Mouse (Mus musculus) heart, postnatal 36 days (tissue): ENCODE results near the gene Ror2. TPM values are rescaled to one million over a fixed set of nuclear protein-coding genes. Genes with fewer than 3 reads are reported as not detected.

Experiments
- DNase-seq, 2 experiments: peaks; one replicate each; pipeline ENCODE4 v3.0.0; 2021 to 2022
- intact Hi-C: fragments of 180-260 bp; cut with DNase I; formaldehyde crosslinking; loops from one replicate; pipeline ENCODE4 v1.15.1; 2025
- total RNA-seq, 2 experiments: library from RNA; stranded (reverse); gene quantifications; 2 replicates each; pipeline ENCODE4 v1.2.3; 2021

Ror2 gene
- total RNA-seq, 2 experiments from 2014 or later, result 1.3 to 1.9 TPM

- DNase-seq, result no peak
- intact Hi-C loops, result no loop called here
Measured at GRCm38 (mm10) chr13:53145511-53145910, 140.4 kb downstream of the Ror2 start.

DNA sequence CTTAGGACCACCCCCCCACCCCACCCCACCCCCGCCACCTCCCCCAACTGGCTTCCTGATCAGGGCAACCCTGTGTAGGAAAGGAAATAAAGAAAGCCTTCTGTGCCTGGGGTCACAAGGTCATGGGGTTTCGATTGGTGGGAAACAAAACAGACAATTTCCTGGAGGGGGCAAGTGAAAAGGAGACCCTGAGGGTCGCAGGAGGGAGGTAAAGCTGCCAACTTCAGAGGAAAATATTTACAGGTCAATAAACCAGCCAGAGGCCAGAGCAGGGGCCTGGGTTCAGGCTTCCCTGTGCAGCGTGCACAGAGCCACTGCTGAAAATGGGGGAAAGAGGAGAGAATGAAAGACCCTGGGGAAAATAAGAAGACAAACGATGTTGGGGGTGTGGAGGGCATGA is 142.8 kb downstream of the Ror2 start:
- DNase-seq, result no peak
- intact Hi-C loops, result no loop called here

DNA sequence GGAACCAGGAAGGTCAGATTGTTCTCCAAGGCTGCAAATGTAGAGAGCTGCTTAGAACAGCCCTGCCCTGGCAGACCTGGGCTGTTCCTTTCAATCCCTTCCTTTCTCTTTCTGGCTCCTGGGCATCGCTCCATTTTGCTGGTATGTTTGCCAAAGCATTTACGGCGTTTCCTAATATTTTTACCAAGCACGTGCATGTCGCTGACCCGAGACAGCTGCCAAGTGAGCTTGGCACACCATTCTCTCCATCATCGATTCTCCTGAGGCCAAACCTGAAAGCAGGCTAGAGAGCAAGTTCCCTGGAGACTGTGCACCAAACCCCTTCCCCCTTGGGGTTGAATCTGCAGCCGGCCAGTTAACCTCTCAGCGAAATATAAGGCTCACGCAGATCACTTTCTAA is 143.7 kb downstream of the Ror2 start:
- DNase-seq, result no peak
- intact Hi-C loops, result no loop called here

DNA sequence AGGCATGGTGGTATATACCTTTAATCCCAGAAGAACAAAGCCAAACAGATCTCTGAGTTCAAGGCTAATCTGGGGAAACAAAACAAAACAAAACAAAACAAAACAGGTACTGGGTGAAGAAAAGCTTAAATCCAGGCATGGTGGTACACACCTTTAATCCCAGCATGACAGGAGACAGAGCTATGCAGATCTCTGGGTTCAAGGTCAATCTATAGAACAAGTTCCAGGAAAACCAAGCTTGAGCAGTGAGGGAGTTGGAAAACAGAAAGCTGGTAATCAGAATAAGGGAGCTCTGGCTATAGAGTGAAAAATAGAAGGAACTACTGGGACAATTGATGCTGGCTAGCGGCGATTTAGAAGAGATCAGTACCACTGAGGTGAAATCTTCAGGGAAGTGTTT is 145.6 kb downstream of the Ror2 start:
- intact Hi-C loops, result no loop called here
- no peak for DNase-seq

GRCm38 (mm10) chr13:53130567-53130966 is 155.4 kb downstream of the Ror2 start:
- intact Hi-C loops, result no loop called here
- no peak for DNase-seq

DNA sequence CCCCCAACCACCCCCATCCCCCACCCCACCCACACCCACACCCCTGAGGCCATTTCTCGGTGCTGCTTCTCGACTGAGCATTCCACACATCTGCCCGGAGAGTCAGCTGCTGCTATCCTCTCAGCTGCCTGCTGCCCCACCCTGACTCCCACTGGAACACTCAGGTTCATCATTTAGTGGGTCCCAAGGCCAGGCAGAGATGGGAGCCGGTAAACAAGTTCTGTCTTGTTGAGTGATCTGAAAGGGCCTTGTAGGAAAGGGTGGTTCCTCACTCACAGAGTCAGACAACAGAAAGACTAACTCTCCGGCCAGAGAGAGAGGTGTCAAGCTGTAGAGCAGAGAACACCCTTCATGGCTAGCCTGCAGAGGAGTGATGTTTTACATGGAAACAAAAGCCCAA is 155.9 kb downstream of the Ror2 start:
- intact Hi-C loops, result no loop called here
- DNase-seq, result no peak

DNA sequence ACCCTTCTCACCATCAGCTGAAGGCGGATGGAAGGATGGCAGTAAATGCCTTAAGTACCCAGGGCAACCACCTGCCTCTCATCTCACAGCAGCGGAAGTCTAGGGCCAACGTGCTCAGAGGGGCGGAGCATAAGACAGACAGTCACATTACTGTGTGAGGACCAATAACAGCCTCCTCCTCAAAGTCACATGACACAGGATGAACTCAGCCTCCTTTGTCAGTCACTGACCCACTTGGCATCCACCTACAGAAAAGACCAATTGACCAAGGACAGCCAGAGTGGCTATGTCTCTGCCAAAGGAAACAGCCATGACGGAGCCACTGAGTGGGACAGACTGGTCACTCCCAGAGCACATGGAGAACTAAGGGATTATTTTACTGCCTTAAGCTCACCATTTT is 160.3 kb downstream of the Ror2 start:
- intact Hi-C loops, result no loop called here
- DNase-seq, result no peak

- no peak for DNase-seq
- intact Hi-C loops, result no loop called here
Measured at GRCm38 (mm10) chr13:53122085-53122484, 163.8 kb downstream of the Ror2 start.

GRCm38 (mm10) chr13:53120906-53121305 is 165.0 kb downstream of the Ror2 start:
- no peak for DNase-seq
- intact Hi-C loops, result no loop called here

- intact Hi-C loops, result loop anchor here (1.0 kb wide), 2 partner anchors 166 to 236 kb away; partner anchors contain the start of gene Ror2
- DNase-seq, result peak; percentile 78 to 89
Measured at GRCm38 (mm10) chr13:53119586-53120426, 166.1 kb downstream of the Ror2 start.

- intact Hi-C loops, result no loop called here
- DNase-seq, result no peak
Measured at GRCm38 (mm10) chr13:53118398-53118797, 167.5 kb downstream of the Ror2 start.

DNA sequence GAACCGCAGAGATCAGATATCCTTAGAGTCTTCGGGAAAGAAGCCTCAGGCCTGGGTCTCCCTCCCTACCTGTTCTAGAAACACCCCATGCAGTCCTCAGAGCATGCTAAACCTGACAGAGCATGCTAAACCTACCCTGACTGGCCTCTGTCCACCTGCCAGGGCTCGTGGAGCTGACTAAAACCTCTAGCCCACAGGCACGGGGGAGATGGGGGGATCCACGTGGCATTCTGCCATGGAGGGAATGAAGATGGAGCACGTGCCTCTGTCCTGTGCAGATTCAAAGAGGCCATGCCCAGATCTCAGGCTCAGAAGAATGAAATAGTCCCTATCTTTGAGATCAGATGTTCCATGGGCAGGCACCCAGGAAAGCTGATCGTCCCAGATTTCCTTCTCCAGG is 168.0 kb downstream of the Ror2 start:
- intact Hi-C loops, result no loop called here
- DNase-seq, result no peak

- intact Hi-C loops, result no loop called here
Measured at GRCm38 (mm10) chr13:53110249-53110578, 175.7 kb downstream of the Ror2 start.

DNA sequence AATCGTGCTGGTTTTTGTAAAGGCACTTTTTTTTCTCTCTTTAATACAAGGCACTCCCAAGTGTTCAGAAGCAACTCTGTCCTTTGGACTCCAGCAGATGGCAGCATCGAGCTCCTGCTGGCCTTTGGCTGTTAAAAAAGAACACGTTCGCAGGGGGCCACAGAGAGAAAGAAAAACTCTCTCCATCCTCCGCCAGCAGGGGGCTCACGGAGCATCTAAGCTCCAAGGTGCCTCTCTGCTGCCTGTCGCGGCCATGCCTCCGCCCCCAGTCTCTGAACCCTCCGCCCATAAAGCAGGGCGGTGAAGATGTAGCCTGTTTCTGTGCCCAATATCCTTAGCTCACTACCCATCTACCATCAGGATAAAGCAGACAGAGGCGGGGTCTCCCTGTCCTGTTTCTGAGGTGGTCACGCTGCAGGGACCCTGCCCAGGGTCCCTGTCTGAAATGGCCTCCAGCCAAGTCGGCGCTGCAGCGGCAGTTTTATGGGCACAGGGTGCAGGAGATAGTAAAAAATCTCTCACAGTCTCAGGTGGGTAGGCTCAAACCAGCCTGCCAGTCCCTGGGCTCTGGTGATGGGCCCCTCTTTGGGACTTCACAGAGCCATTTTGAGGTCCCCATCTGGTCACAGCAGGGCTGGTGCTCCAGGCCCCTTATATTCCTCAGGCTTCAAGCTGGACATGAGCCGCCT is 176.2 kb downstream of the Ror2 start:
- intact Hi-C loops, result loop anchor here (1.0 to 5.0 kb wide), 2 partner anchors 247 to 318 kb away; no protein-coding TSS in a partner anchor
- DNase-seq, result peak; percentile 86 to 90

More at GRCm38 (mm10) chr13:53110249-53110578, 175.7 kb downstream of the Ror2 start:
- DNase-seq, result no peak

DNA sequence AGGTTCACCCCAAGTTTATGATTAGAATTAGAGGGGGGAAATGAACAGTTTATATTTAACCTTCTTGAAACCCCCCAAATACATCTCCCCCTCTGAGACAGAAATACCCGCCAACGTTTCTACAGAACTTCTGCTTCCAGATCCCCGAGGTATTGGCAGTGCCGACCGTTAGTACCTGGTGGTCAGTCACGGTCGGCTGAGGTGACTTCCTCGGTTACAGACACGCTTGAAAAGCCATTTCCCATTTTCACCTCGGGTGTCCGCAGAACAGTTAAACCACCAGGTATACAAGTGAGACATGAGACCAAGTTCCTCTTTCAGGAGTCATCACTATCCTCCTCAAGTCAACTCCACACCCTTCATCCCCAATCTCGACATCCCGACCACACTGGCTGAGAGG is 179.2 kb downstream of the Ror2 start:
- intact Hi-C loops, result loop anchor here (5.0 kb wide), 1 partner anchor 321 kb away; no protein-coding TSS in a partner anchor
- DNase-seq, result no peak

DNA sequence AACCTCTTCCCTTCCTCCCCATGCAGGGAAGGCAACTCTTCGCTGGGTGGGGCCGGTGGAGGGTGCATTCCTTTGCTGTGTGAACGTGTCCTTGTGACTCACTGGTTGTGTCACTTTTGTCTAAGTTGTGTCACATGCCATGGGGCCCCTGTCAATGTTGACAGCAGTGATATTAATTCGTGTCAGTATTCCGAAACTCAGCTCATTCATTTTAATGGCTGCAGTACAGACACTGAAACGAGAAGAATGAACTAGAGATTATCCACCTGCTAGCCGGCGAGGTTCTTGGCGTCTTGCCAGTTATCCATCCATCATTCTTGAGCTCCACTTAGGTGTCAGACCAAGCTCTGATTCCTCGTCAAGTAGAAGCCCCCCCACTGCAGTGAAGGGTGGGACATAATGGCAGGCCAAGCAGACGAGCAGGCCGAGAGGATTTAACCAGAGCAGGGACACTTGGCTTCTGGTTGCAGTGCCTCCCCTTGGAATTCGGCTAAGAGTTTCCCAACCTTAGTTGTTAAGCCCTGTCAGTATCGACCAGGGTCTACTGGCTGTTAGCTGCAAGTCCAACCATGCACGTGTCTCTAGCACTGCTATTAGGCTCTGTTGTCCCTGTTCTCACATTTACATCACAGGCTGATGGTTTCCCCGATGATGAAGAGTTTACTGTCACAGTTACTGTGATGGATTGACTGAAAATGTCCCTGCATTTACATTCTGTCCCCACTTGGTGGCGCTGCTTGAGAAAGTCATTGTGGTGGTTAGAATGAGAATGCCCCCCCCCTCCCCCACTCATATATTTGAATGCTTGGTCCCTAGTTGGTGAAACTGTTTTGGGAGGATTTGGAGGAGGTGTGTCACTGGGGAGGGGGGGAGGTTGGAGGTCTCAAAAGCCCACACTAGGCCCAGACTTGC is 185.9 kb downstream of the Ror2 start:
- DNase-seq, result no peak
- intact Hi-C loops, result no loop called here

GRCm38 (mm10) chr13:53096615-53097014 is 189.3 kb downstream of the Ror2 start:
- intact Hi-C loops, result loop anchor here (1.0 kb wide), 3 partner anchors 111 to 438 kb away; no protein-coding TSS in a partner anchor
- peak; percentile 73 to 81 for DNase-seq

DNA sequence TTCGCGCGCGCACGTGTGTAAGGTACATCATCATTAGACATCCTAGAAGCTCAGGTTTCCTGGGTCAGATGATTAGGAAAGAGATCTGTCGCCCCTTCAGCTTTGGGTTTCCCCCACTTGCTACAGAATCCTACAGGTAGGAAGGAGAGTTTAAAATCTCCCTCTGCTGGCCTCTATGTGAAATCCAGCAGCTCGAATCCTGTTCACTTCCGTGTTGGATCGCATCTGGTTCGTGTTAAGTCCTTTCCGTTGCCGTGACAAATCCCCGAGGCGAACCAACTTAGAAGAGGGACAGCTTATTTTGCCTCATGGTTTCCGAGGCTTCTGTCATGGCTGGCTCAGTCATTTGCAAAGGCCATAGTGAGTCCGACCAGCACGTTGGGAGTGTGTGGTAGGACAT is 190.7 kb downstream of the Ror2 start:
- intact Hi-C loops, result no loop called here
- DNase-seq, result no peak

DNA sequence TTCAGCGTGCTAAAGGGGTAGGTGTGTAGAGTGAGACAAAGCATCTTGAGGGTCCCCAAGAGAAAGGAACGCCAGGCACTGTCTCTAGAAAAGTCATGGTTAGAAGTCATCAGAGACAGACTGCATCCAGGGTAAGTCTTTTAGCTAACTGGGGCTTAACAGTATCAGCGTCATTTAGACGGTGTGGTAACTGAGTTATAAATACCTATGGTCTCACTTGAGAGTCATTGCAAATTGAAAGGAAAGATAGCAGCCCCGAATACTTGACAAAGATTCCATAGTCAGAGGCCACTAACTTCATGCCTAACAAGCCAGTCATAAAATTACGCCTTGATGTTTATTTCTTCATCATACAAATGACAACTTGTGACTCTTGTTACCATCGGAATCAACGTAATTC is 191.3 kb downstream of the Ror2 start:
- intact Hi-C loops, result no loop called here

GRCm38 (mm10) chr13:53093407-53093806 is 192.5 kb downstream of the Ror2 start:
- intact Hi-C loops, result no loop called here
- DNase-seq, result no peak

More for the DNA sequence above, 191.3 kb downstream of the Ror2 start:
- DNase-seq, result no peak
